Mouse (Mus musculus) hindbrain, embryonic 16.5 days (tissue): ENCODE data around the gene Klk1b26. TPM values are rescaled to one million over a fixed set of nuclear protein-coding genes. Genes with fewer than 3 reads are reported as not detected.
"Not testable (repeated sequence)": the region's sequence is repeated elsewhere in the genome, so short reads cannot be mapped to it uniquely, and the experiment has no call there.

ENCODE experiments used
- ATAC-seq: fragments of 200-750 bp; cut with Nextera tagmentation; 2 replicates; pipeline ENCODE4 v1.8.0; 2017; ENCODE audit warnings: moderate TSS enrichment, moderate library complexity
- H3K27ac ChIP-seq: fragments of 300-500 bp; sonication (generic); 2 replicates; pipeline ENCODE4 v1.5.1; 2014; ENCODE audit warnings: low read depth, mild to moderate bottlenecking, control low read depth, low read length, moderate library complexity
- H3K27me3 ChIP-seq: fragments of 300-500 bp; sonication (generic); replicated peaks from 2 replicates; pipeline ENCODE4 v1.6.1; 2014; ENCODE audit warnings: low read length; ENCODE audit not compliant: control insufficient read depth, insufficient read depth
- H3K36me3 ChIP-seq: fragments of 300-500 bp; sonication (generic); 2 replicates; pipeline ENCODE4 v1.6.1; 2014; ENCODE audit warnings: mild to moderate bottlenecking, low read length, moderate library complexity, mixed read lengths; ENCODE audit not compliant: control insufficient read depth, insufficient read depth
- H3K4me1 ChIP-seq: fragments of 300-500 bp; sonication (generic); 2 replicates; pipeline ENCODE4 v1.6.1; 2014; ENCODE audit warnings: low read depth, low read length; ENCODE audit not compliant: control insufficient read depth, insufficient read depth
- H3K4me2 ChIP-seq: fragments of 300-500 bp; sonication (generic); 2 replicates; pipeline ENCODE4 v1.6.1; 2014; ENCODE audit warnings: mild to moderate bottlenecking, low read length, control low read depth, moderate library complexity
- H3K4me3 ChIP-seq: fragments of 300-500 bp; sonication (generic); 2 replicates; pipeline ENCODE4 v1.5.1; 2014; ENCODE audit warnings: mild to moderate bottlenecking, low read length, control low read depth, moderate library complexity
- H3K9ac ChIP-seq: fragments of 300-500 bp; sonication (generic); 2 replicates; pipeline ENCODE4 v1.6.1; 2014; ENCODE audit warnings: low read depth, mild to moderate bottlenecking, control low read depth, low read length, moderate library complexity
- H3K9me3 ChIP-seq: fragments of 300-500 bp; sonication (generic); 2 replicates; pipeline ENCODE4 v1.6.1; 2014; ENCODE audit warnings: mild to moderate bottlenecking, low read length, moderate library complexity; ENCODE audit not compliant: control insufficient read depth
- WGBS: fragments of 180-500 bp; shearing (Covaris S2); extraction: QIAGEN DNeasy Blood & Tissue Kit; methylation state at CpG from one replicate; pipeline ENCODE4 v1.1.7; 2014; 5-methylcytosine and 5-hydroxymethylcytosine counted together
- polyA plus RNA-seq: library from polyadenylated mRNA; unstranded; fragments of >200 nt; fragmentation: Nextera tagmentation; extraction: Ambion mirVana; gene quantifications from 2 replicates; pipeline ENCODE4 v1.2.1, GENCODE M21; 2015

The Klk1b26 gene
- not detected in 2 replicates for polyA plus RNA-seq

- H3K4me2 ChIP-seq, H3K9me3 ChIP-seq, H3K4me3 ChIP-seq, ATAC-seq, H3K4me1 ChIP-seq, H3K27me3 ChIP-seq, H3K36me3 ChIP-seq, H3K27ac ChIP-seq, H3K9ac ChIP-seq: not testable (repeated sequence)
Measured at GRCm38 (mm10) chr7:44011868-44012267, at the start of gene Klk1b26. TSS of gene Klk1b26 (plus strand) at chr7:44012168.

- no peak within 1 kb of the TSS for H3K9ac ChIP-seq
- WGBS = 67% methylated on average over 3 of the region's 3 CpGs
- H3K4me1 ChIP-seq = no peaks in the 10 kb centered on the region
- ATAC-seq = no peak
- H3K36me3 ChIP-seq = no peaks in the 10 kb centered on the region
- H3K4me3 ChIP-seq = no peak within 1 kb of the TSS
- no peaks in the 10 kb centered on the region for H3K27me3 ChIP-seq
- no peak within 1 kb of the TSS for H3K27ac ChIP-seq
- no peaks in the 10 kb centered on the region for H3K9me3 ChIP-seq
- H3K4me2 ChIP-seq = no peak within 1 kb of the TSS
Measured at GRCm38 (mm10) chr7:43966451-43966850, 45.5 kb upstream of the Klk1b26 start, which contains the start of gene Klk1b1. TSS of gene Klk1b1 (plus strand) at chr7:43966751.

DNA sequence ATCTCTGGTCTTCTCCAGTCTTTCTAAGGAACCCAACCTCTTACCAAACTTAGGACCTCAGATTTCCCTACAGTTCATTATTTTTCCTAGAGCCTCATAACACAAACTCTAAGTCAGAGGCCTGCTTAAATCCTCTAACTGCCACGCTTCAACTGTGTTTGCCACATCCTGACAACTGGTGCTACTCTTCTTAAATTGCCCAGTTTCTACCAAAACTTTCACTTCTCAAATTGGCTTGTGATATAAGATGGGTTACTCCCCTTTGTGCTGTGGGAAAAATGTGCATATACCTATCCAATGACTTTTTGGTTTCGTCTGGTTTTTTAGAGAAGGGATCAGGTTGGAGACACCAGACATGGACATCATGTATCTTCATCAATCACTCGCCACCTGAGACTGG, 44.9 kb upstream of the Klk1b26 start:
- Histone ChIP-seq H3K9me3 (no peaks in the 10 kb centered on the region), H3K4me2 (no peak overlapping the region), H3K9ac (no peak overlapping the region), H3K27ac (no peak overlapping the region), H3K27me3 (no peaks in the 10 kb centered on the region), H3K4me1 (no peaks in the 10 kb centered on the region), H3K36me3 (no peaks in the 10 kb centered on the region), H3K4me3 (no peak overlapping the region)
- WGBS = 87% methylated on average over 3 of the region's 3 CpGs
- ATAC-seq = no peak

- no peak overlapping the region for H3K27ac ChIP-seq
- H3K9me3 ChIP-seq = no peaks in the 10 kb centered on the region
- H3K36me3 ChIP-seq = no peaks in the 10 kb centered on the region
- H3K27me3 ChIP-seq = no peaks in the 10 kb centered on the region
- H3K4me1 ChIP-seq = no peaks in the 10 kb centered on the region
- H3K4me2 ChIP-seq = no peak overlapping the region
- H3K4me3 ChIP-seq = no peak overlapping the region
- H3K9ac ChIP-seq = no peak overlapping the region
- ATAC-seq = no peak
- WGBS = 88% methylated on average over 2 of the region's 2 CpGs
Measured at GRCm38 (mm10) chr7:43967612-43968011, 44.4 kb upstream of the Klk1b26 start.

GRCm38 (mm10) chr7:43975761-43976160, 36.2 kb upstream of the Klk1b26 start, which contains the start of gene Klk1b9:
TSS of gene Klk1b9 (plus strand) at chr7:43976061.
- not testable (repeated sequence) for H3K9me3 ChIP-seq, H3K36me3 ChIP-seq, H3K9ac ChIP-seq, H3K4me2 ChIP-seq, H3K4me1 ChIP-seq, H3K27ac ChIP-seq, ATAC-seq, H3K27me3 ChIP-seq, H3K4me3 ChIP-seq
- WGBS = 95% methylated on average over 1 of the region's 1 CpGs

- H3K4me2 ChIP-seq = no peak overlapping the region
- ATAC-seq = no peak
- H3K36me3 ChIP-seq = no peaks in the 10 kb centered on the region
- no peak overlapping the region for H3K27ac ChIP-seq
- H3K4me1 ChIP-seq = no peaks in the 10 kb centered on the region
- H3K4me3 ChIP-seq = no peak overlapping the region
- no peak overlapping the region for H3K9ac ChIP-seq
- H3K27me3 ChIP-seq = no peaks in the 10 kb centered on the region
- no peaks in the 10 kb centered on the region for H3K9me3 ChIP-seq
Measured at GRCm38 (mm10) chr7:43985657-43986056, 26.3 kb upstream of the Klk1b26 start.

DNA sequence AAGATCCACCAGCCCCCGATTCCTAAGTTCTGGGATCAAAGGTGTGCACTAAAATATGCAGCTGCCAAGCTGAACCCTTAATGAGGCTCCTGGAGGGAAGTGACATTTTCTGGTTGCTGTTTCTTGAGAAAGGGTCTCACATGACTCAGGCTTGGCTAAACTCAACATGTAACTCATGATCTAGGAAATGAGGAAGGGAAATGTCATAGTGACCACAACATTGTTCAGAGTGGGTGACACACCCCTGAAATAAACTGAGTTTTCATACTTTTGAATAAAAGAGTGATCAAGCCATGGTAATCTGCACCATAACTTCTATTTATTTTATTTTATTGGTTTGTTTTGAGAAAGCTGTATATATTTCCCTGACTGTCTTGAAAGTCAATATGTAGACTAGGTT, 17.1 kb upstream of the Klk1b26 start:
- not testable (repeated sequence) for H3K4me1 ChIP-seq, H3K27ac ChIP-seq, H3K4me2 ChIP-seq, H3K9me3 ChIP-seq, H3K27me3 ChIP-seq, H3K9ac ChIP-seq, ATAC-seq, H3K4me3 ChIP-seq, H3K36me3 ChIP-seq
- WGBS = 76% methylated on average over 1 of the region's 1 CpGs

GRCm38 (mm10) chr7:43995577-43995976, 16.4 kb upstream of the Klk1b26 start, which contains the start of gene Klk1b11:
TSS of gene Klk1b11 (plus strand) at chr7:43995877.
- not testable (repeated sequence) for H3K9me3 ChIP-seq, H3K4me2 ChIP-seq, H3K27me3 ChIP-seq, H3K4me1 ChIP-seq, H3K36me3 ChIP-seq, ATAC-seq, H3K27ac ChIP-seq, H3K4me3 ChIP-seq, H3K9ac ChIP-seq
- WGBS = 84% methylated on average over 4 of the region's 4 CpGs

DNA sequence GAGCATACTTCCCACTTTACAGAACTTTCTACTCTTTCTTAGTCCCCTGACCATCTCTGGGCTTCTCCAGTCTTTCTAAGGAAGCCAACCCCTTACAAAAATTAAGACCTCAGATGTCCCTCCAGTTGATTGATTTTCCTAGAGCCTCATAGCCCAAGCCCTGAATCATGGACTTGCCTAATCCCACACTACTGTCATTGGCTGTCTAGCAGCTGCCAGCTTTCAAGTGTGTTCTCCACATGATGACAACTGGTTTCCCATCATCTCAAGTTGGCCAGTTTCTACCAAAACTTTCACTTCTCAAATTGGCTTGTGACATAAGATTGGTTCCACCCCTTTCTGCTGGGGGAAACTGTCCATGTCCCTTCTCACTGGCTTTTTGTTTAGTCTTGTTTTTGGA, 7.1 kb upstream of the Klk1b26 start:
- H3K27ac ChIP-seq = no peak overlapping the region

DNA sequence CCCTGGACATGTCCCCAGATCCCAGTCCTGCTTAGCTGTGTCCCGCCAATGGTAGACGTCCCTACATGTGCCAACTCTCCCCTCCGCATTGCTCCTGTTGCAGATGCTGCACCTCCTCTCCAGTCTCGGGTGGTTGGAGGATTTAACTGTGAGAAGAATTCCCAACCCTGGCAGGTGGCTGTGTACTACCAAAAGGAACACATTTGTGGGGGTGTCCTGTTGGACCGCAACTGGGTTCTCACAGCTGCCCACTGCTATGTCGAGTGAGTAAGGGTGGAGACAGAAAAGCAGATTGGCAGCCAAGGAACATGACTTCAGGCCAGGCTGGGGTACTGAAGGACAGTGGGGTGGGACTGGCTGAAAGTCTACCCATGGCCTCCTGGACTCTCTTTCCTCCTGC, 2.7 kb downstream of the Klk1b26 start:
- not testable (repeated sequence) for H3K27me3 ChIP-seq, H3K9me3 ChIP-seq
- WGBS = 77% methylated on average over 6 of the region's 6 CpGs

More for the DNA sequence above, 7.1 kb upstream of the Klk1b26 start:
- Histone ChIP-seq H3K9ac (no peak overlapping the region), H3K36me3 (no peaks in the 10 kb centered on the region), H3K4me1 (no peaks in the 10 kb centered on the region), H3K4me3 (no peak overlapping the region), H3K9me3 (no peaks in the 10 kb centered on the region), H3K27me3 (no peaks in the 10 kb centered on the region), H3K4me2 (no peak overlapping the region)
- no peak for ATAC-seq

More for the DNA sequence above, 2.7 kb downstream of the Klk1b26 start:
- not testable (repeated sequence) for H3K27ac ChIP-seq, H3K36me3 ChIP-seq, ATAC-seq, H3K4me1 ChIP-seq, H3K9ac ChIP-seq, H3K4me3 ChIP-seq, H3K4me2 ChIP-seq
